Mouse (Mus musculus) cortical plate, adult 2 months (tissue): ENCODE results near the gene Pcbp4.

Experiments
- CTCF ChIP-seq: fragments of 200-500 bp; IDR thresholded peaks from 2 replicates; pipeline ENCODE4 v1.5.1; 2011; ENCODE audit warnings: mild to moderate bottlenecking, control low read depth, low read length; ENCODE audit not compliant: insufficient read depth; ENCODE audit errors: extremely low read depth
- POLR2A ChIP-seq: fragments of 200-500 bp; IDR thresholded peaks from 2 replicates; pipeline ENCODE4 v1.6.1; 2011; ENCODE audit warnings: mild to moderate bottlenecking, low read length, control low read depth; ENCODE audit not compliant: insufficient read depth; ENCODE audit errors: extremely low read depth

- TF ChIP-seq POLR2A: no peak
- no peak for TF ChIP-seq CTCF
These were observed 2.4 kb upstream of the Pcbp4 start for GRCm38 (mm10) chr9:106450661-106451060.
